Mouse (Mus musculus): ENCODE results near the gene Anapc15. TPM values are rescaled to one million over a fixed set of nuclear protein-coding genes. Genes with fewer than 3 reads are reported as not detected.
"Not testable (repeated sequence)": the region's sequence is repeated elsewhere in the genome, so short reads cannot be mapped to it uniquely, and the experiment has no call there.

Gene Anapc15
- polyA plus RNA-seq, 1 experiment from 2014 or later: 72.0 TPM

GRCm38 (mm10) chr7:101936996-101937395 is 73.5 kb downstream of the Anapc15 start:
- no peak for ATAC-seq (ENCODE audit: insufficient number of reproducible peaks, insufficient read depth, low FRiP score, low read depth)
- Histone ChIP-seq H3K27me3 (ENCODE audit: control insufficient read depth, insufficient read depth, low read length) (no peaks in the 10 kb centered on the region), H3K4me2 (replicated peaks; ENCODE audit: low read depth, low read length) (no peak overlapping the region), H3K27ac (ENCODE audit: low read length) (no peak overlapping the region), H3K36me3 (ENCODE audit: control insufficient read depth, insufficient read depth, low read length) (no peaks in the 10 kb centered on the region), H3K9me3 (ENCODE audit: control insufficient read depth, low read depth, low read length) (no peaks in the 10 kb centered on the region), H3K9ac (replicated peaks; ENCODE audit: low read depth, low read length) (no peak overlapping the region), H3K4me3 (ENCODE audit: low read depth, low read length) (no peak overlapping the region), H3K4me1 (ENCODE audit: control insufficient read depth, insufficient read depth, low read length) (peaks cover 4% of the 10 kb centered on the region; the same call in 1 of the 2 replicates)
- WGBS: 94% methylated on average over 4 of the region's 4 CpGs

- ATAC-seq (ENCODE audit: insufficient number of reproducible peaks, insufficient read depth, low FRiP score, low read depth): no peak
- H3K4me1 ChIP-seq (ENCODE audit: control insufficient read depth, insufficient read depth, low read length): peaks cover 3% of the 10 kb centered on the region; the same call in 1 of the 2 replicates
- no peak overlapping the region for H3K9ac ChIP-seq (replicated peaks; ENCODE audit: low read depth, low read length)
- 90% methylated on average over 4 of the region's 4 CpGs for WGBS
- no peak overlapping the region for H3K4me2 ChIP-seq (replicated peaks; ENCODE audit: low read depth, low read length)
- H3K9me3 ChIP-seq (ENCODE audit: control insufficient read depth, low read depth, low read length): no peaks in the 10 kb centered on the region
- no peaks in the 10 kb centered on the region for H3K36me3 ChIP-seq (ENCODE audit: control insufficient read depth, insufficient read depth, low read length)
- H3K27me3 ChIP-seq (ENCODE audit: control insufficient read depth, insufficient read depth, low read length): no peaks in the 10 kb centered on the region
- no peak overlapping the region for H3K4me3 ChIP-seq (ENCODE audit: low read depth, low read length)
- H3K27ac ChIP-seq (ENCODE audit: low read length): no peak overlapping the region
Observed at GRCm38 (mm10) chr7:101937569-101937968, 74.1 kb downstream of the Anapc15 start.

GRCm38 (mm10) chr7:101938348-101938747 is 74.8 kb downstream of the Anapc15 start:
- Histone ChIP-seq H3K9ac (replicated peaks; ENCODE audit: low read depth, low read length) (no peak overlapping the region), H3K9me3 (ENCODE audit: control insufficient read depth, low read depth, low read length) (no peaks in the 10 kb centered on the region), H3K4me1 (ENCODE audit: control insufficient read depth, insufficient read depth, low read length) (no peaks in the 10 kb centered on the region), H3K27me3 (ENCODE audit: control insufficient read depth, insufficient read depth, low read length) (no peaks in the 10 kb centered on the region), H3K27ac (ENCODE audit: low read length) (no peak overlapping the region), H3K36me3 (ENCODE audit: control insufficient read depth, insufficient read depth, low read length) (no peaks in the 10 kb centered on the region), H3K4me3 (ENCODE audit: low read depth, low read length) (no peak overlapping the region), H3K4me2 (replicated peaks; ENCODE audit: low read depth, low read length) (no peak overlapping the region)
- ATAC-seq (ENCODE audit: insufficient number of reproducible peaks, insufficient read depth, low FRiP score, low read depth): no peak
- WGBS: 89% methylated on average over 2 of the region's 2 CpGs

GRCm38 (mm10) chr7:101939758-101940157 is 76.2 kb downstream of the Anapc15 start:
- no peak for ATAC-seq (ENCODE audit: insufficient number of reproducible peaks, insufficient read depth, low FRiP score, low read depth)
- H3K4me2 ChIP-seq (replicated peaks; ENCODE audit: low read depth, low read length): no peak overlapping the region
- no peaks in the 10 kb centered on the region for H3K36me3 ChIP-seq (ENCODE audit: control insufficient read depth, insufficient read depth, low read length)
- no peaks in the 10 kb centered on the region for H3K27me3 ChIP-seq (ENCODE audit: control insufficient read depth, insufficient read depth, low read length)
- H3K27ac ChIP-seq (ENCODE audit: low read length): no peak overlapping the region
- no peaks in the 10 kb centered on the region for H3K4me1 ChIP-seq (ENCODE audit: control insufficient read depth, insufficient read depth, low read length)
- H3K4me3 ChIP-seq (ENCODE audit: low read depth, low read length): no peak overlapping the region
- no peak overlapping the region for H3K9ac ChIP-seq (replicated peaks; ENCODE audit: low read depth, low read length)
- 93% methylated on average over 4 of the region's 4 CpGs for WGBS
- no peaks in the 10 kb centered on the region for H3K9me3 ChIP-seq (ENCODE audit: control insufficient read depth, low read depth, low read length)

GRCm38 (mm10) chr7:101949008-101949407 is 85.5 kb downstream of the Anapc15 start:
- H3K27me3 ChIP-seq (ENCODE audit: control insufficient read depth, insufficient read depth, low read length); H3K36me3 ChIP-seq (ENCODE audit: control insufficient read depth, insufficient read depth, low read length); H3K4me3 ChIP-seq (ENCODE audit: low read depth, low read length); H3K4me1 ChIP-seq (ENCODE audit: control insufficient read depth, insufficient read depth, low read length); H3K9me3 ChIP-seq (ENCODE audit: control insufficient read depth, low read depth, low read length); H3K9ac ChIP-seq (replicated peaks; ENCODE audit: low read depth, low read length); H3K27ac ChIP-seq (ENCODE audit: low read length); ATAC-seq (ENCODE audit: insufficient number of reproducible peaks, insufficient read depth, low FRiP score, low read depth); H3K4me2 ChIP-seq (replicated peaks; ENCODE audit: low read depth, low read length): not testable (repeated sequence)
- WGBS: 88% methylated on average over 5 of the region's 5 CpGs

Small RNA genes within 50 kb of the gene (microRNA-seq; reads per million reads assigned to microRNA genes)
- gene Gm22655: not detected

Other genes starting within 250 kb of the Anapc15 start
- 44.9 and 52.5 TPM in 2 replicates for gene Clpb, start 200.1 kb upstream of the Anapc15 start, polyA plus RNA-seq (2014; fragmentation: Nextera tagmentation; extraction: Ambion mirVana)
- 9.9 and 11.9 TPM in 2 replicates for gene Phox2a, start 45.4 kb upstream of the Anapc15 start, polyA plus RNA-seq (2014; fragmentation: Nextera tagmentation; extraction: Ambion mirVana)
- gene Inppl1, start 25.5 kb upstream of the Anapc15 start, polyA plus RNA-seq (2014; fragmentation: Nextera tagmentation; extraction: Ambion mirVana): 20.5 and 21.6 TPM in 2 replicates
- 1.6 and 3.4 TPM in 2 replicates for gene Folr2, start 6.5 kb upstream of the Anapc15 start, polyA plus RNA-seq (2014; fragmentation: Nextera tagmentation; extraction: Ambion mirVana)
- 1.1 and 1.9 TPM in 2 replicates for gene Folr1, start 7.1 kb downstream of the Anapc15 start, polyA plus RNA-seq (2014; fragmentation: Nextera tagmentation; extraction: Ambion mirVana)
- gene Lamtor1, start 42.2 kb downstream of the Anapc15 start, polyA plus RNA-seq (2014; fragmentation: Nextera tagmentation; extraction: Ambion mirVana): 148 and 159 TPM in 2 replicates
- gene Tomt, start 42.6 kb downstream of the Anapc15 start, polyA plus RNA-seq (2014; fragmentation: Nextera tagmentation; extraction: Ambion mirVana): 0.13 and 0.74 TPM in 2 replicates
- gene Lrrc51, start 70.2 kb downstream of the Anapc15 start, polyA plus RNA-seq (2014; fragmentation: Nextera tagmentation; extraction: Ambion mirVana): 8.7 and 11.6 TPM in 2 replicates
- 99.7 and 102 TPM in 2 replicates for gene Numa1, start 70.4 kb downstream of the Anapc15 start, polyA plus RNA-seq (2014; fragmentation: Nextera tagmentation; extraction: Ambion mirVana)
- gene Il18bp, start 155.0 kb downstream of the Anapc15 start, polyA plus RNA-seq (2014; fragmentation: Nextera tagmentation; extraction: Ambion mirVana): 3.1 and 3.6 TPM in 2 replicates
- 24.7 and 26.1 TPM in 2 replicates for gene Rnf121, start 201.8 kb downstream of the Anapc15 start, polyA plus RNA-seq (2014; fragmentation: Nextera tagmentation; extraction: Ambion mirVana)
- gene Xndc1, start 201.8 kb downstream of the Anapc15 start, polyA plus RNA-seq (2014; fragmentation: Nextera tagmentation; extraction: Ambion mirVana): 26.3 and 27.5 TPM in 2 replicates
- gene Xntrpc, start 202.0 kb downstream of the Anapc15 start, polyA plus RNA-seq (2014; fragmentation: Nextera tagmentation; extraction: Ambion mirVana): 1.1 and 1.8 TPM in 2 replicates
- not detected in 2 replicates for gene Trpc2, start 219.4 kb downstream of the Anapc15 start, polyA plus RNA-seq (2014; fragmentation: Nextera tagmentation; extraction: Ambion mirVana)
- 0.41 and 1.1 TPM in 2 replicates for gene Art1, start 238.0 kb downstream of the Anapc15 start, polyA plus RNA-seq (2014; fragmentation: Nextera tagmentation; extraction: Ambion mirVana)
- 0.22 and 0.88 TPM in 2 replicates for gene Art5, start 245.8 kb downstream of the Anapc15 start, polyA plus RNA-seq (2014; fragmentation: Nextera tagmentation; extraction: Ambion mirVana)

All from stomach, embryonic 14.5 days (tissue).